Mouse (Mus musculus): Measurements from ENCODE around the gene Smyd3. TPM values are rescaled to one million over a fixed set of nuclear protein-coding genes. Genes with fewer than 3 reads are reported as not detected.
A peak's percentile ranks its signal among the peaks of the same experiment; 100 is the strongest.

Smyd3 gene
- total RNA-seq, 4 experiments from 2014 or later: 25.1 to 28.9 (median 26.2) TPM

DNA sequence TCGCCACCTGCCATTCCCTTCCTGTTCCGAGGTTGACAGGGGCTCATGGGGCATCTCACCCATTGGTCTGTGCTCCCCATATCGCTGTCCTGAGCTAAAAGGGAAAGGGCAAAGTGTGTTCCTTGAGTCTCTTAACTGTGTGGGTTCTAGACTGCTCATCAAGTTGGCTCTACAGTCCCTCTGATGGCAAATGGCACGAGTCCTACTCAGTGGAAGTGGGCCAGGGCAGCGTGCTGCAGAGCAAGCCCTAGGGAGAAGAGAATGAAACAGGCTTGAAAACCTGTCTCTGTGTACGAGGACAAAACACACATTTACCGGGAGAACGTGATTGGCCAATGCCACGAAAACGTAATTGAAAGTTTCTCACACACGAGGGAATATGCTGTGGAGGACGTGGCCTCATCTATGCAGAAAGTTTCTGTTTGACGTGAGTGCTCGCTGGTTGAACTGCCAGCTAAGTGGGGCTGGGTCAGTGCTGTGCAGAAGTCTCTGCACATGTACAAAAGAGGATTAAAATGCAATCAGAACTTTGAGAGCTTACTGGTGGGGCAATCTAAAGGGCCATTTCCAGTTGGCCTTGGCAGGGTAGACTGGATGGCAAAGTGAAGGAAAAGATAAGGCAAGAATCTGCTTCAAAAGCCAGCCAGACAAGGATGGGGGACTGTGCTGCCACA, 476.5 kb downstream of the Smyd3 start:
- DNase-seq (ENCODE audit: low spot score in 2 of 2): no peak

DNA sequence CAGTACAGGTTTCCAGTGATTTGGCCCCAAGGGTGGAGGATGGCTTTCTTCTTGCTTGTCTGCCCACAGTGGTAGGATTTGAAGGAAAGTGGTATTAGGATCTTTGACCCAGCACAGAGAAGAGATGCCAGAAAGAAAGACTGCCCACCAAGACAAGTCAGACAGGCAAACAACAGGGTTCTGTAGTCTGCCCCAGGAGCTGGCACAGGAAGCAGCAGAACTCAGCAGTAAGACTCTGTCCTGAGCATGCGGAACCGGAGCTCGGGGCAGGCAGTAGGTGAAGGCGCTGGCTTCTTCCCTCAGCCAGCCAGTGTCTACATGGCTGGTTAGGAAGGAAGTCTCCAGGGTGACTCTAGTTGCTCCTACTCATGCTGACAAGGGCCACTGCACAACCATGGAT, 479.0 kb downstream of the Smyd3 start:
- DNase-seq (ENCODE audit: low spot score in 2 of 2): no peak

DNA sequence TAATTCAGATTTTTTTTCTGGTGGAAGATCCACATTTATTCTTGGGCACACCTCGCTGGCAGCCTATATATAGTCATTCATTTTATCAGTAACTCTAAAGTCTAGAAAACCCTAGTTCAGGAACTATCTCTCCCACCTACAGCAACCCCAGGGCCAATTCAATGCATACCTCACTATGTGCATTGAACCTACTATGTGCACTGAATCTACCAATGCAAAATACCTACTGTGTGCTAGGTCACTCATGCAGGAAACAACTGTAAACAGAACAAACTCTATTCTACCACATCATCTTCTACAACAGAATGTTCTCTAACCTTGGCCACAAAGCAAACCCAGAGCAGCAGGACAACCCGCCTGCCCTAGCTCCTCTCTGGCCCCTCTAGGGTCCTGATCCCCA, 484.9 kb downstream of the Smyd3 start:
- DNase-seq (ENCODE audit: low spot score in 2 of 2): no peak

DNA sequence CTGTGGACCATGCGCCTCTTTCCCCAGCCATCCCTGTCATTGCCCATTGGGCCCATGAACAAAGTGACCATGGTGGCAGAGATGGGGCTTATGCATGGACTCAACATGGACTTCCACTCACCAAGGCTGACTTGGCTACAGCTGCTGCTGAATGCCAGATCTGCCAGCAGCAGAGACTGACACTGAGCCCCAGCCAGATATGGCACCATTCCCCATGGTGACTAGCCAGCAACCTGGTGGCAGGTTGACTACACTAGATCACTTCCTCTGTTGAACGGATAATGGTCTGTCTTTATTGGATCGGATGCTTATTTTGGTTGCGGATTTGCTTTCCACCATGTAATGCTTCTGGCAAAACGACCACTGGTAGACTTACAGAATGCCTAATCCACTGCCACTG, 486.3 kb downstream of the Smyd3 start:
- DNase-seq (ENCODE audit: low spot score in 2 of 2): no peak

DNA sequence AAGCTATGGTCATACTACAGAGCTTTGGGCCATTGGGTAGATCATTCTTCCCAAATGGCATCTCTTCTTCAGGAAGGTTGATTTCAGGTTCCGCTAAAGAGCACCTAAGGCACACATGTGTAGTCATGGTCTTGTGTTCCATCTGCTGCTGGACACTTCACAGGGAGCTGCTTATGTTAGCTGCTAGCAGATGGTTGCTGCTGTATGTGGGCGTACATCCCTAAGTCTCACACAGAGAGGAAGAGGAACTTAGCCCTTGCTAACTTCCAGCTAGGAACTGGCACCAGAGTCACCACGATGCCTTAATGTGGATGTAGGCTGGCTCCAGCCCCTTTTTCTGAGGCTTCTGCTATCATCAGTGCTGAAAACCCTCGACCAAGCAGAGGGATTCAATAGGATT, 491.2 kb downstream of the Smyd3 start:
- DNase-seq (ENCODE audit: low spot score in 2 of 2): peak in 1 of 2 experiments; percentile 37

DNA sequence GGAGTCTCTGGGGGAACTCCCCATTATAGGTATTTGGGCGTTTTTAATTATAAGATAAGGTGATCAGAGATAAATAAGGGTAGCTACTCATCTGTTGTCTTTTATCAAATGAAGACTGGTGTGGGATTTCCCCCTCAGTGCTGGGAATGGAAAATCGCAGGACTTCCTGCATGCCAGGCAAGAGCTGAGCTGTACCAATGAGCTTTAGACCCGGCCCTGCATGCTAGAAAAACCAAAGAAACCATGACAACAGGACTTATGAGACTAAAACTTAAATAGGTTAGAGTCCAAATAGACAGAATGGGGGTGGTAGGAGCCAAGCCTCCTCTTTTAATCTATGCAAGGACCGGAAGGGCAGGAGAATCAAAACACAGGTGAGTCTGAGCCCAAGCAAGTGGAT, 492.7 kb downstream of the Smyd3 start:
- no peak for DNase-seq (ENCODE audit: low spot score in 2 of 2)

DNA sequence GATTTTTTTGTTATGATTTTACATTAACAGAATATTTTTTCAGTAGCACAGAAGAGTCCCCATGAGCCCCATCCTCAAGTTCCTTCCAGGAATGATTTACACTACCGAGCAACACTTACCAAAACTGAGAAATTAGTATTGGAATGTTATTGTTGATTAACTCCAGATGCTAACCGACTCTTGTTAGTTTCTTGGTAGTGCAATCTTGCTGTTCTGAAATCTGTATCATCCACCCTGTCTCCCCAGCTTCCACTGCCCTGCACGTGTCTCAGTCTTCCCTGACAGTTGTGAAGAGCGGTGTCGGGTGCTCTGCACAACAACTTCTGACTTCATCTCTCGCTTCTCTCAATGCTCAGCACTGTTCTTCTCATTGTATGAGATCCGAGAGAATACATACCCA, 494.4 kb downstream of the Smyd3 start:
- DNase-seq (ENCODE audit: low spot score in 2 of 2): no peak

DNA sequence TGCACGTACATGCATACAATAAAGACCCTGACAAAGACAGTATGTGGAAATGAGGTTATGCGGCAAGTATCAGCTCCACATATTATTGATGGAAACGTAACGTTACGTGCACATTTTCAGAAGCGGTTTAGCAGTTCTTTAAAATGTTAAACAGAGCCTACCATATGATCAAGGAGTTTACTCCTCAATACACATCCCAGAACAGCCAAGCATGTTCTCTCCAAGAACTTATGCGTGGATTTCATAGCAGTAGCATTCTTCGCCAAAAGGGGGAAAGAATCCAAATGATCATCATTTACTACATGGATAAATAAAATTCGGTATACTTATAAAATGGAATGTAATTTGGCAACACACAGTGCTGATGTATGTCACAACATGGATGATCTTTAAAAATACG, 500.4 kb downstream of the Smyd3 start:
- no peak for DNase-seq (ENCODE audit: low spot score in 2 of 2)

DNA sequence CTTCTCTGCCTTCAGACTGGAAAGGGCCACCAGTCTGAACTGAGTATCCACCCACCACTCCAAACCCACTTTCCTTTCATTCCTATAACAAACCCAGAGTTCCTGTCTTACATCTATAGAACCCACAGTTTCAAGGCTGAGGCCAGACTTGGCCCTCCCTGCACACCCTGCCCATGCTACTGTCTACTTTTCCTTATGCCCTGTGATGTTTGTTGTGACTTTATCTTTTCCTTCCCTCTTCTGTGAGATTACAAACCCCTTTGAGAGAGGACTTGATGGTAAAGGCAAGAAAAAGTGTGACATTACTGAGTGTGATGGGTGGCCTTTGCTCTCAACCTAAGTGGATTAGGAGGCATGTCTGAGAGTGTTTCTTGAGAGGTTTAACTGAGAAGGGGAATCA, 504.8 kb downstream of the Smyd3 start:
- no peak for DNase-seq (ENCODE audit: low spot score in 2 of 2)

DNA sequence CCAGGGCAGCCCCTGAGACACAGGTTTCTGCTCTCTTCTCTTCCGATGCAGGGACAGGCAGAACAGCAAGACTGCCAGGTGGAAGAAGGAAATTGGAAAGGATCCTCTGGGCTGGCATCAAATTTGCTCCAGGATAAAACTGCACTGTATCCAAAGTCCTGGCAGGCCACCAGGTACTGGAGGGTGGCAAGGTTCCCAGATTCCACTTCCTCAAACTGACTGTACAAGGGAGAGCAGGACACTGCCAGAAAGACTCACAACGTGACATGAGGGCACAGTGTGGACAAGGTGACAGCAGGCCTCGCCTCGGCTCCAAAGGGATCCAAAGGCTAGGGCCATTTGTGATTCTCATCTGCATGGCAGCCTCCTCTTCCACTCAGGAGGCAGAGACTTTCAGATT, 505.6 kb downstream of the Smyd3 start:
- DNase-seq (ENCODE audit: low spot score in 2 of 2): peak; percentile 33 to 46

DNA sequence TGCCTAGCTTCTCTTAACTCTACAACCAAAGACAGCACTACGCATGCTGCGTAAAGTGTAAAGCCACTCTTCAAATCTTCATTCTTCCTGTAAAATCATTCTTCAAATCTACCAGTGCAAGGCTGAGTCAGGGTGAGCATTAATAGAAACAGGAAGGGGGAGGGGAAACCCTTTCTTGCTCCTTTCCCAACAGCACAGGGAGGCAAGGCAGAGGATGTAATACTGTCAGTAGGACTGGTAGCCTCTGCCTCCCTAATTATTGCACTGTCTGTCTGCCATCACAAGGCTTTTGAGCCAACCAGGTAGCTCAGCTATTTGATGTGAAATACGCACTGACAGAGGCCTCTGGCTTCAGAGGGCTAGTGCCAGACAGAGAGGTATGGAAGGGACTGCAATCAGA, 507.1 kb downstream of the Smyd3 start:
- no peak for DNase-seq (ENCODE audit: low spot score in 2 of 2)

DNA sequence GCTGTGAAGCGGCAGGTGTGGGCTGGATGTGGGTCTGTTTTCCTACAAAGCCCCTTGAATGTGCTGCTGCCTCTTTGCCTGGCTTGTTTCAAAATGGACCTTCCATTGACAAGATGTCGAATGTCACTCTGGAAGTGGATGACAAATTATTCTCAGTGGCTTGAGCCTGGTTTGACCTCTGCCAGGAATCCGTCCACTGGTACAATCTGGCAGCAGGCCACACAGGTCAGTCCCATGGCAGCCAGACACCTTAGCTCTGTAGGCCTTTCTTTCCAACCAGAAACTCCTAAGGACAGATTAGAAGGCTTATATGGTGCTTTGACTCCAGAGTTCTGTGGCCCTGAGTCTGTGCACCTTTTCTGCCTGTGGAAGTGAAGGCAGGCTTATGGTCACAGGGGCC, 507.9 kb downstream of the Smyd3 start:
- no peak for DNase-seq (ENCODE audit: low spot score in 2 of 2)

DNA sequence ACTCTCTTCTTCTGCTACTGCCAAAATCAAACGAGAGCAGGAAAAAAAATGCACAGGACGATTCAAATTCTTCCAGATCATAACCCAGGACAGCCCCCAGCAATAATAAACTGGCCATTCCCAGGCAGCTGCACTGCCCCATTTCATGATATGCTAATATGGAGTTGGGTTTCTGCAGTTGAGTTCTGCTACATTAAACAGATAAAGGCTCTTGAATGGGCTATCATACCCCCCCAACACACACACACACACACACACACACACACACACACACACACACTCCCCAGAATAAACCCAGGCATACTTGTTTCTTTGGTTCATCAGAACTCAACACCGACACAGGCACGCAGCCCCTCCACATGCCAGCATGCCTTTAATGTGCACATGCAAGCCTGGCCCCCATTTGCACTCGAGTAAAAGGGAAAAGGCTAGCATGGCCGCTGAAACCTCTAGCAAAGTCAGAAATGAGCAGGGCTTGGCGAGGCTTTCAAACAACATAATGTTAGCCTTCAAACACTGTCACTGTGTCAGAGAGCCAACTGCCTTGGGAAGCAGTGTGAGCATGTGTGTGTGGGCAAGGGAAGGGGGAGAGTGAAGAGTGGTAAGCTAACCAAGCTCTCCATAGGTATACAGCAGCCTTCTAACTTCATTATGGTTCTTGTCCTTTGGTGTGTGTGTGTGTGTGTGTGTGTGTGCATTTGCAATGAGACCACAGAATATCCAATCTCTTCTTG, 513.5 kb downstream of the Smyd3 start:
- DNase-seq (ENCODE audit: low spot score in 2 of 2): peak; percentile 13 to 16

DNA sequence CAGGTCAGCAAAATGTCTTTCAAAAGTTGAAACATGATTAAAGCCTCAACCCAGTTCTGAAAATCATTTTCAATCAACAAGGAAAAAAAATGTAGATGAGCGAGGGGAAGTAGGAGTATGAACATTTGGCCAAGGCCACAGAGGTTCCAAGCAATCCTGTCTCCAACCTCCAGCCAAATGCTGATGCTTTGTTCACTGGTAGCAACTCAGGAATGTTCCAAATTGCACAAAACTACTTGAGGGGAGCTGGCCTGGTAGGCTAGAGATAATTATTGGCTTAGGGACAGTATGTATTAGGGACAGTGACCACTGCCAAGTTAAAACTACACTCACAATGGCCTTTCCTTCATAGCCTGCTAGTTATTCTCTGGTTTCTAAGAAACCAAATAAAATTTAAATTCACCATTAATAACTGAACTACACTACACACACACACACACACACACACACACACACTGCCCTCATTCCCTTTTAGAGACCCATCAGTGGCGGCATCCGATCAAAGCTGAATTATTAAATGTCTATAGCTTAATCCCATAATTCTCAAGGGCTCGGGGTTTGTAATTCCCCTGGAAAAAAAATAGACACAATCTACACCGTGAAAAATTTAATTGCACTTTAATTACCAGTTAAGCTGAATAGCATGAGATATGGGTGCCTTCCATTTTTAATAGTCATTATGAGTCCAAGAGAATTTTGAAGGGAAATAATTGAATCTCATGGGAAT, 514.3 kb downstream of the Smyd3 start:
- DNase-seq (ENCODE audit: low spot score in 2 of 2): no peak

DNA sequence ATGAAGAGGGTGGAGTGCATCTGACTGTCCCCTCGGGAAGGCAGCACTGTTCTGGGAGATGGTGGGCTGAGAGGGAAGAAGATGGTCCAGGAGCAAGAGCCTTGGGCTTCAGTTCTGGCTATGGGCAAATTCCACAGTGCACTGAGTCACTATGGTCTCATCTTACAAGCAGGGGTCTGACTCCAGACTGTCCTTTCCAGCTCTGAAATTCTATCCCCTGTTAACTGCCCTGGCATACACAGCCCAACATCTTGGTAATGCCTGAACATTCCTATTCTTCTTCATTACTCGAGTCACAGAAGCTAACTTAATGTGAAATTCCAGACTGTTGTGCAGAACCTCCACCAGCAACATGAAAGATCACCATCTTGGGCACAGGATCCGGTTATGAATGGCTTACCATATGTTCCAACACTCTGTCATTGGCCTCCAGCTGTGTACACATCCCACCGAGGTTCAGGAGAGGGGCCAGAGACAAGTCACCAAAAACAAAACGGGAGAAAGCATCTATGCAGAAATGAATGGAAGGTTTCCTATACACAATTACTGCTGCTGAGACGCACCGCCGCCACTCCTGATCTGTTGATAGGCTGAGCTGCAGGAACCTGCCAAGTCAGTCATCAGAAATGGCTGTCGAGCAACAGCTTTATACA, 517.8 kb downstream of the Smyd3 start:
- no peak for DNase-seq (ENCODE audit: low spot score in 2 of 2)

DNA sequence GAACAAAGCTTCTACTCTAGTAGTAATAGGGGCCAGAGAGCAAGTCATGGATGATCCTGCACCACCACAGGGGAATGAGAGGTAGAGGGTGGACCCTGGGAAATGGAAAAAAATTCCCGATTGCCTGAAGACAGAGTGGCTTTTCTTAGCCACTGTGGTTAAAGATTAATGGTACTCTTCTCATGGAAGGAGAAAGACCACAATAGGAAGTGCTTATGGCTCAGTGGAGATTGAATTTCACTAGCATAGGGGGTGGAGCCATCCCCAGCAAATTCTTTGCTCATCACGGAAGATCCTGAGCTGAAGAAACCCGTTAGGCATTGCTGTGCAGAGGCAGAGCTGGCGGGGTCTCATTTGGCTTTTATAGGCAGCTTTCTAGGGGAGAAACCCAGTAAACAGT, 520.0 kb downstream of the Smyd3 start:
- DNase-seq (ENCODE audit: low spot score in 2 of 2): no peak

DNA sequence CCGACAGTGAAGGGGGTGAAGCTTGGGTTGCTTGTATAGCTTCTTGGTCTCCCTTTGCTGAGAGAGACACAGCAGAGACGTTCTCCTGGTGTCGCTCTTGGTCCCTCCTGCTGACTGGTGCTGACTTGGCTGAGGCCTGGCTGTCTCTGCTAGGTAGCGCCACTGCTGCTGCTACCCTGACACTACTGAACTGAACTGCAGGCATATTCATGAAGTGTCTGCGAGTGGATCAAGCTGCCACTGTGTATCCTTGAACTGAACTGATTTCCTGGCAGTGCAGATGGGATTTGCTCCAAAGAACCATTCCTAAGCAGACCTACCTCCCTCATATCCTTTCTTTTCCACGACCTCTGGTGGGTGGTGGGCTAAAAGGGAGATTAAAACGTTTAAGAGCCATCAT, 523.6 kb downstream of the Smyd3 start:
- no peak for DNase-seq (ENCODE audit: low spot score in 2 of 2)

DNA sequence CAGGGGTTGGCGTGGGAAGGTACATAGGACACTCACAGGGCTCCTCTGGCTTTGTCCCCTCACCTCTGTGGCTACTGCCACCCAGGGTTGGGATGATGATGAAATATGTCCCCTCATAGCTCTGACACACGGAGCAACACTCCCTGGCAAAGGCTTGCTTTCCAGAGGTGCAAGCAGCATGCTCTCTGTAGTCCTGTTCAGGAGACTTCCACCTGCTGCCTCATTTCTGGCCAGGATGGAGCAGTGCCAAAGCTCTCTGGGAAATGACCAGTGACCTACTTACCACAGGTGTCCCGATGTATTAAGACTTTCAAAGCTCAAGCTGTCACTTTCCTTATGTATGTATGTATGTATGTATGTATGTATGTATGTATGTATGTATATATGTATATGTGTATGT, 525.3 kb downstream of the Smyd3 start:
- no peak for DNase-seq (ENCODE audit: low spot score in 2 of 2)

DNA sequence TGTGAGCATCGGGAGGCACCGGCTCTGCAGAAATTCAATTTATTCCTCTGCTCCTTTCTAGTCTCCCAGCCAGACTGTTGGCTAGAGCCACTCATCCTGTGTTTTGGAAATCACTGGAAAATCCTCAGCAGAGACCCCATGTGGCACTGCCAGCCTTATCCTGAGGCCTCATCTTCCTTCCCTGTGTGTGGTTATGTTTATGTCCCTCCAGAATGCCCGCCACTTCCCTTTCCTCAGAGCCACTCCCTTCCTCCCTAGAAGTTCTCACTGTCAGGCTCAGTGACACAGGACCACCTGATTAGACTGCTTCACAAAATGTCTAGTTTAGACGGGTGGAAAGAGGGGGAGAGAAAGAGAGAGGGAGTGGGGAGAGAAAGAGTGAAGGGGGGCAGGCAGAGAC, 526.4 kb downstream of the Smyd3 start:
- no peak for DNase-seq (ENCODE audit: low spot score in 2 of 2)

DNA sequence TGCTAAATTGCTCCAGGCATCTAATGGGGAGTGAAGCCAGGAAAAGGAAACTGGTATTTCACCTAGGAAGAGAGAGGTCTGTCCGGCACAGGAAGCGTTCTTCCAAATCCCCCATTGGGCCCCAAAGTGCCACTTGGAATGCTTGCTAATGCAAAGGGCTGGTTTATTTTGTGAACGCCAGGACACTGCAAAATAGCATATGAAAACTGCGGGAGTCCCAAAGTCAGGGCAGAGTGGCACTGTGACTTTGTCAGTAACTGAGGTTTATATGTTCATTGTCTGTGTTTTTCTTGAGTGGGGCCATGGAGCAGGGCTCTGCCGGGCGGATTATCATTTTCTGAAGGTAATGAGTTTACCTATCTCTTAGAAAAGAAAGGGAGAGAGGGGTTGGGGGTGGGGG, 526.8 kb downstream of the Smyd3 start:
- no peak for DNase-seq (ENCODE audit: low spot score in 2 of 2)

DNA sequence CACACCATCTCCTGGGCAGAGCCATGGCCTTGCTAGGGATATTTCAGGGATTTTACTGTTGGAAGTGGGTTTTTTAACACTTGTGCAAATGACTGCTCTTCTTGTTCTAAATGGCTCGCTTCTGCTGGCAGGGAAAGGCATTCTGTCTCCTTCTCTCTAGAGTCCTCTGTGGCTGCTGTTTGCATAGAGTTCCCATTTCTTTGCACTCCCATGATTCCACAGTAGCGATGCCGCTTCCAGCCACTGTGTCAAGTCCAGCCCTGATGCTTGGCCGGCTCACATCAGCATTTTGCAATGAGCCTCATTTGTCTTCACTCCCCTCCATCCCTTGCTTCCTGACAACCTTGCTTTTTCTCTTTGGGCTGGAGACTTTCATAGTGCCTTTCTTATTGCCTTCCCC, 528.4 kb downstream of the Smyd3 start:
- no peak for DNase-seq (ENCODE audit: low spot score in 2 of 2)

DNA sequence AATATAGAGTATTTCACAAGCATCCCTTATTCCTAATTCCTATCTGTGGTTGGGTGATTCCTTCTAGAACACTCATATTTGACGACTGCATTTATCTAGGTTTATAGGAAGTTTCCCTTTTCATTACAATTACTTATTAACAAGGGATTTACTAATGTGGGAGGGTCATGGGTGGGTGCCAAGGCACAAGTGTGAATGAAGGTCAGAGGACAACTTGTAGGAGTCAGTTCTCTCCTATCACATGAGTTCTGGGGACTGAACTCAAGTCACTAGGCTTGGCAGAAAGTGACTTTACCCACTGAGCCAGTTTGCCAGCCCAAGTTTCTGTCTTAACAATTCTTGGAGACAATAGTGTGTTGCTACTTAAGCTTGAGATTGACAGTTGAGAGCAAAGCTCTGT, 529.7 kb downstream of the Smyd3 start:
- no peak for DNase-seq (ENCODE audit: low spot score in 2 of 2)

All from layer of hippocampus, adult 8-10 months (tissue).